Mouse (Mus musculus) spleen, adult 18-20 months (tissue): ENCODE results near the gene Rab13.
"Not testable (repeated sequence)": the region's sequence is repeated elsewhere in the genome, so short reads cannot be mapped to it uniquely, and the experiment has no call there.

Experiments used
- DNase-seq, 2 experiments: peaks; one replicate each; pipeline ENCODE4 v3.0.0; 2022; ENCODE audit warnings: mixed read lengths in 2 of 2

Gene Rab13

GRCm38 (mm10) chr3:90231075-90231474 is 17.6 kb downstream of the Rab13 start:
- DNase-seq, result peak in 1 of 2 experiments; percentile 24

- DNase-seq, result peak; percentile 83 to 88
These were observed 18.2 kb downstream of the Rab13 start, which contains the start of gene Jtb for GRCm38 (mm10) chr3:90231507-90232333. Gene Jtb, plus strand, starts transcription at chr3:90231597.

GRCm38 (mm10) chr3:90241251-90241650 is 27.8 kb downstream of the Rab13 start:
- no peak for DNase-seq

GRCm38 (mm10) chr3:90241669-90242358 is 28.3 kb downstream of the Rab13 start:
- DNase-seq, result no peak

- no peak for DNase-seq
These were observed 29.7 kb downstream of the Rab13 start, which contains the start of gene Creb3l4 for GRCm38 (mm10) chr3:90242984-90243775. Gene Creb3l4, minus strand, starts transcription at chr3:90243512.

- DNase-seq, result no peak
These were observed 31.9 kb downstream of the Rab13 start for GRCm38 (mm10) chr3:90245406-90245805.

GRCm38 (mm10) chr3:90247630-90247959 is 34.1 kb downstream of the Rab13 start:
- DNase-seq, result no peak

- DNase-seq, result peak; percentile 84 to 86
These were observed 34.7 kb downstream of the Rab13 start, which contains the start of gene Slc39a1 for GRCm38 (mm10) chr3:90247960-90248745. Gene Slc39a1, plus strand, starts transcription at chr3:90248172.

- DNase-seq, result no peak
These were observed 35.2 kb downstream of the Rab13 start for GRCm38 (mm10) chr3:90248746-90249100.

GRCm38 (mm10) chr3:90250791-90251190 is 37.3 kb downstream of the Rab13 start:
- no peak for DNase-seq

GRCm38 (mm10) chr3:90251731-90252226 is 38.3 kb downstream of the Rab13 start:
- DNase-seq, result not testable (repeated sequence)

- DNase-seq, result not testable (repeated sequence)
These were observed 39.2 kb downstream of the Rab13 start for GRCm38 (mm10) chr3:90252659-90253058.

- not testable (repeated sequence) for DNase-seq
These were observed 39.7 kb downstream of the Rab13 start for GRCm38 (mm10) chr3:90253174-90253573.

- peak; percentile 85 to 91 for DNase-seq
These were observed 40.3 kb downstream of the Rab13 start, which contains the start of gene Crtc2 for GRCm38 (mm10) chr3:90253653-90254418. Gene Crtc2, plus strand, starts transcription at chr3:90254163.

GRCm38 (mm10) chr3:90254419-90255193 is 41.1 kb downstream of the Rab13 start:
- DNase-seq, result peak in 1 of 2 experiments; percentile 39

GRCm38 (mm10) chr3:90255194-90255565 is 41.7 kb downstream of the Rab13 start:
- no peak for DNase-seq

- no peak for DNase-seq
These were observed 42.4 kb downstream of the Rab13 start for GRCm38 (mm10) chr3:90255784-90256353.

GRCm38 (mm10) chr3:90256731-90257530 is 43.4 kb downstream of the Rab13 start:
- no peak for DNase-seq

GRCm38 (mm10) chr3:90258521-90258920 is 45.0 kb downstream of the Rab13 start:
- DNase-seq, result no peak
